Mouse (Mus musculus): ENCODE data around the gene Vmn1r211. TPM values are rescaled to one million over a fixed set of nuclear protein-coding genes. Genes with fewer than 3 reads are reported as not detected.
"Not testable (repeated sequence)": the region's sequence is repeated elsewhere in the genome, so short reads cannot be mapped to it uniquely, and the experiment has no call there.

Vmn1r211 gene
- total RNA-seq (2021): not detected
- long read RNA-seq, experiment 1: 0 reads
- long read RNA-seq, experiment 2: 0 reads

GRCm38 (mm10) chr13:22857461-22857860, at the start of gene Vmn1r211:
Gene Vmn1r211, minus strand, starts transcription at chr13:22857561.
- intact Hi-C loops (cut with DNase I): no loop called here
- DNase-seq: no peak

- DNase-seq: no peak
- intact Hi-C loops (cut with DNase I): no loop called here
Measured at GRCm38 (mm10) chr13:22884105-22884504, 26.7 kb upstream of the Vmn1r211 start, which contains the start of gene Vmn1r212. Gene Vmn1r212, minus strand, starts transcription at chr13:22884205.

- intact Hi-C loops (cut with DNase I): no loop called here
Measured at GRCm38 (mm10) chr13:22879257-22879656, 21.9 kb upstream of the Vmn1r211 start.

GRCm38 (mm10) chr13:22854760-22855159, 2.6 kb downstream of the Vmn1r211 start:
- intact Hi-C loops (cut with DNase I): no loop called here
- DNase-seq: no peak

More at GRCm38 (mm10) chr13:22879257-22879656, 21.9 kb upstream of the Vmn1r211 start:
- DNase-seq: no peak

- intact Hi-C loops (cut with DNase I): no loop called here
- DNase-seq: no peak
Measured at GRCm38 (mm10) chr13:22846798-22847197, 10.6 kb downstream of the Vmn1r211 start.

GRCm38 (mm10) chr13:22844304-22844703, 13.1 kb downstream of the Vmn1r211 start:
- DNase-seq; intact Hi-C loops (cut with DNase I): not testable (repeated sequence)

GRCm38 (mm10) chr13:22831248-22831647, 26.1 kb downstream of the Vmn1r211 start, which contains the start of gene Vmn1r210:
Gene Vmn1r210, minus strand, starts transcription at chr13:22831348.
- intact Hi-C loops (cut with DNase I): no loop called here

GRCm38 (mm10) chr13:22829395-22829794, 28.0 kb downstream of the Vmn1r211 start:
- intact Hi-C loops (cut with DNase I); DNase-seq: not testable (repeated sequence)

More at GRCm38 (mm10) chr13:22831248-22831647, 26.1 kb downstream of the Vmn1r211 start, which contains the start of gene Vmn1r210:
- no peak for DNase-seq

- intact Hi-C loops (cut with DNase I); DNase-seq: not testable (repeated sequence)
Measured at GRCm38 (mm10) chr13:22821601-22822000, 35.8 kb downstream of the Vmn1r211 start.

- intact Hi-C loops (cut with DNase I); DNase-seq: not testable (repeated sequence)
Measured at GRCm38 (mm10) chr13:22809582-22809981, 47.8 kb downstream of the Vmn1r211 start, which contains the start of gene Vmn1r209. Gene Vmn1r209, minus strand, starts transcription at chr13:22809682.

Other genes starting within 250 kb of the Vmn1r211 start
- gene Vmn1r206, start 233.3 kb downstream of the Vmn1r211 start, total RNA-seq (2021): not detected
- not detected for gene Vmn1r207-ps, start 127.9 kb downstream of the Vmn1r211 start, total RNA-seq (2021)
- not detected for gene Vmn1r208, start 80.2 kb downstream of the Vmn1r211 start, total RNA-seq (2021)
- gene Vmn1r209, start 47.9 kb downstream of the Vmn1r211 start, total RNA-seq (2021): not detected
- not detected for gene Vmn1r210, start 26.2 kb downstream of the Vmn1r211 start, total RNA-seq (2021)
- gene Vmn1r212, start 26.6 kb upstream of the Vmn1r211 start, total RNA-seq (2021): not detected
- not detected for gene Vmn1r213, start 150.1 kb upstream of the Vmn1r211 start, total RNA-seq (2021)
- not detected for gene Vmn1r214, start 172.9 kb upstream of the Vmn1r211 start, total RNA-seq (2021)
- gene Vmn1r215, start 210.5 kb upstream of the Vmn1r211 start, total RNA-seq (2021): not detected

Measured in gastrocnemius, postnatal 36 days (tissue).